Mouse (Mus musculus) liver, embryonic 12.5 days (tissue): ENCODE results near the gene Cep85l. TPM values are rescaled to one million over a fixed set of nuclear protein-coding genes. Genes with fewer than 3 reads are reported as not detected.

Experiments used
- ATAC-seq: fragments of 200-750 bp; cut with Nextera tagmentation; 2 replicates; pipeline ENCODE4 v1.8.0; 2017; ENCODE audit warnings: moderate number of reproducible peaks, mild to moderate bottlenecking, moderate library complexity
- H3K27ac ChIP-seq: fragments of 300-500 bp; sonication (generic); 2 replicates; pipeline ENCODE4 v1.5.1; 2016; ENCODE audit warnings: mild to moderate bottlenecking
- H3K27me3 ChIP-seq: fragments of 300-500 bp; sonication (generic); replicated peaks from 2 replicates; pipeline ENCODE4 v1.6.1; 2016; ENCODE audit warnings: mild to moderate bottlenecking, moderate library complexity
- H3K36me3 ChIP-seq: fragments of 300-500 bp; sonication (generic); 2 replicates; pipeline ENCODE4 v1.6.1; 2016; ENCODE audit warnings: mild to moderate bottlenecking, moderate library complexity
- H3K4me1 ChIP-seq: fragments of 300-500 bp; sonication (generic); 2 replicates; pipeline ENCODE4 v1.6.1; 2016
- H3K4me2 ChIP-seq: fragments of 300-500 bp; sonication (generic); 2 replicates; pipeline ENCODE4 v1.6.1; 2016; ENCODE audit warnings: mild to moderate bottlenecking, moderate library complexity
- H3K4me3 ChIP-seq: fragments of 300-500 bp; sonication (generic); 2 replicates; pipeline ENCODE4 v1.5.1; 2016; ENCODE audit warnings: mild to moderate bottlenecking, moderate library complexity
- H3K9ac ChIP-seq: fragments of 300-500 bp; sonication (generic); 2 replicates; pipeline ENCODE4 v1.6.1; 2016; ENCODE audit warnings: mild to moderate bottlenecking, moderate library complexity
- H3K9me3 ChIP-seq: fragments of 300-500 bp; sonication (generic); replicated peaks from 2 replicates; pipeline ENCODE4 v1.6.1; 2016; ENCODE audit warnings: mild to moderate bottlenecking, moderate library complexity
- WGBS: fragments of 180-500 bp; shearing (Covaris S2); methylation state at CpG from one replicate; pipeline ENCODE4 v1.1.7; 2016; ENCODE audit not compliant: insufficient replicate concordance; 5-methylcytosine and 5-hydroxymethylcytosine counted together
- polyA plus RNA-seq: library from polyadenylated mRNA; unstranded; fragments of >200 nt; fragmentation: Nextera tagmentation; extraction: Ambion mirVana; gene quantifications from 2 replicates; pipeline ENCODE4 v1.2.1, GENCODE M21; 2016

Gene Cep85l
- polyA plus RNA-seq: 2.4 and 2.5 TPM in 2 replicates

- 0% methylated on average over 29 of the region's 31 CpGs for WGBS
- Histone ChIP-seq H3K27ac (peak within 1 kb of the TSS; percentile 89), H3K36me3 (no peaks in the 10 kb centered on the region), H3K4me3 (peak within 1 kb of the TSS; percentile 85), H3K9me3 (no peaks in the 10 kb centered on the region), H3K4me2 (peak within 1 kb of the TSS; percentile 98), H3K4me1 (peaks cover 23% of the 10 kb centered on the region), H3K27me3 (no peaks in the 10 kb centered on the region), H3K9ac (peak within 1 kb of the TSS; percentile 91)
- peak; percentile 97 for ATAC-seq
Observed at GRCm38 (mm10) chr10:53379709-53380106, at the start of gene Cep85l. Cep85l (minus strand) TSS chr10:53379947.

- ATAC-seq: no peak
Observed at GRCm38 (mm10) chr10:53428695-53429447, 49.1 kb upstream of the Cep85l start.

GRCm38 (mm10) chr10:53426524-53426923, 46.8 kb upstream of the Cep85l start:
- no peaks in the 10 kb centered on the region for H3K9me3 ChIP-seq
- no peak overlapping the region for H3K9ac ChIP-seq
- ATAC-seq: peak; percentile 84
- H3K36me3 ChIP-seq: no peaks in the 10 kb centered on the region
- H3K4me3 ChIP-seq: no peak overlapping the region
- peak overlapping the region; percentile 68 for H3K27ac ChIP-seq
- H3K4me2 ChIP-seq: peak overlapping the region; percentile 37; the same call in 1 of the 2 replicates
- peaks cover 27% of the 10 kb centered on the region for H3K4me1 ChIP-seq
- H3K27me3 ChIP-seq: no peaks in the 10 kb centered on the region
- WGBS: 40% methylated on average over 2 of the region's 2 CpGs

More at GRCm38 (mm10) chr10:53428695-53429447, 49.1 kb upstream of the Cep85l start:
- Histone ChIP-seq H3K36me3 (no peaks in the 10 kb centered on the region), H3K4me1 (peaks cover 25% of the 10 kb centered on the region), H3K4me2 (no peak overlapping the region), H3K27me3 (no peaks in the 10 kb centered on the region), H3K9ac (no peak overlapping the region), H3K9me3 (no peaks in the 10 kb centered on the region), H3K4me3 (no peak overlapping the region), H3K27ac (no peak overlapping the region)
- 56% methylated on average over 7 of the region's 7 CpGs for WGBS

GRCm38 (mm10) chr10:53423091-53423490, 43.3 kb upstream of the Cep85l start:
- Histone ChIP-seq H3K9me3 (0 out of 2 replicates have a peak, but pooled peaks cover 2% of the 10 kb centered on the region), H3K4me2 (no peak overlapping the region), H3K27ac (no peak overlapping the region), H3K9ac (no peak overlapping the region), H3K4me1 (peaks cover 34% of the 10 kb centered on the region), H3K4me3 (no peak overlapping the region), H3K36me3 (no peaks in the 10 kb centered on the region), H3K27me3 (no peaks in the 10 kb centered on the region)
- ATAC-seq: no peak
- WGBS: 89% methylated on average over 1 of the region's 1 CpGs

GRCm38 (mm10) chr10:53422206-53422605, 42.5 kb upstream of the Cep85l start:
- no peaks in the 10 kb centered on the region for H3K27me3 ChIP-seq
- no peak for ATAC-seq
- 13% methylated on average over 1 of the region's 1 CpGs for WGBS
- H3K27ac ChIP-seq: no peak overlapping the region
- no peak overlapping the region for H3K9ac ChIP-seq
- H3K4me3 ChIP-seq: no peak overlapping the region
- no peak overlapping the region for H3K4me2 ChIP-seq
- H3K4me1 ChIP-seq: peaks cover 34% of the 10 kb centered on the region
- no peaks in the 10 kb centered on the region for H3K36me3 ChIP-seq
- 0 out of 2 replicates have a peak, but pooled peaks cover 3% of the 10 kb centered on the region for H3K9me3 ChIP-seq

- Histone ChIP-seq H3K4me2 (no peak overlapping the region), H3K36me3 (no peaks in the 10 kb centered on the region), H3K27ac (no peak overlapping the region), H3K9ac (no peak overlapping the region), H3K9me3 (0 out of 2 replicates have a peak, but pooled peaks cover 3% of the 10 kb centered on the region), H3K27me3 (no peaks in the 10 kb centered on the region), H3K4me1 (peaks cover 34% of the 10 kb centered on the region), H3K4me3 (no peak overlapping the region)
- ATAC-seq: no peak
- 28% methylated on average over 6 of the region's 6 CpGs for WGBS
Observed at GRCm38 (mm10) chr10:53421613-53422012, 41.9 kb upstream of the Cep85l start.

- Histone ChIP-seq H3K4me1 (peaks cover 25% of the 10 kb centered on the region), H3K27ac (no peak overlapping the region), H3K9me3 (0 out of 2 replicates have a peak, but pooled peaks cover 3% of the 10 kb centered on the region), H3K4me3 (no peak overlapping the region), H3K4me2 (no peak overlapping the region), H3K9ac (no peak overlapping the region), H3K27me3 (no peaks in the 10 kb centered on the region), H3K36me3 (no peaks in the 10 kb centered on the region)
- ATAC-seq: no peak
Observed at GRCm38 (mm10) chr10:53420069-53420468, 40.3 kb upstream of the Cep85l start.

GRCm38 (mm10) chr10:53419139-53419935, 39.6 kb upstream of the Cep85l start:
- no peak for ATAC-seq
- Histone ChIP-seq H3K36me3 (no peaks in the 10 kb centered on the region), H3K27ac (no peak overlapping the region), H3K4me1 (peaks cover 24% of the 10 kb centered on the region), H3K9me3 (0 out of 2 replicates have a peak, but pooled peaks cover 3% of the 10 kb centered on the region), H3K4me3 (no peak overlapping the region), H3K9ac (no peak overlapping the region), H3K4me2 (no peak overlapping the region), H3K27me3 (no peaks in the 10 kb centered on the region)
- 56% methylated on average over 4 of the region's 4 CpGs for WGBS

- Histone ChIP-seq H3K27me3 (no peaks in the 10 kb centered on the region), H3K9me3 (0 out of 2 replicates have a peak, but pooled peaks cover 3% of the 10 kb centered on the region), H3K9ac (no peak overlapping the region), H3K27ac (no peak overlapping the region), H3K4me3 (no peak overlapping the region), H3K4me1 (peaks cover 17% of the 10 kb centered on the region), H3K4me2 (no peak overlapping the region), H3K36me3 (no peaks in the 10 kb centered on the region)
- 35% methylated on average over 2 of the region's 2 CpGs for WGBS
- ATAC-seq: no peak
Observed at GRCm38 (mm10) chr10:53417015-53417414, 37.3 kb upstream of the Cep85l start.

- 65% methylated on average over 9 of the region's 9 CpGs for WGBS
- 0 out of 2 replicates have a peak, but pooled peaks cover 3% of the 10 kb centered on the region for H3K9me3 ChIP-seq
- no peak overlapping the region for H3K4me2 ChIP-seq
- no peak for ATAC-seq
- H3K4me3 ChIP-seq: no peak overlapping the region
- no peaks in the 10 kb centered on the region for H3K27me3 ChIP-seq
- no peaks in the 10 kb centered on the region for H3K36me3 ChIP-seq
- H3K27ac ChIP-seq: no peak overlapping the region
- peaks cover 9% of the 10 kb centered on the region for H3K4me1 ChIP-seq
- H3K9ac ChIP-seq: no peak overlapping the region
Observed at GRCm38 (mm10) chr10:53416152-53416712, 36.5 kb upstream of the Cep85l start.

GRCm38 (mm10) chr10:53415252-53415651, 35.5 kb upstream of the Cep85l start:
- Histone ChIP-seq H3K4me2 (no peak overlapping the region), H3K4me3 (no peak overlapping the region), H3K27ac (no peak overlapping the region), H3K36me3 (no peaks in the 10 kb centered on the region), H3K9me3 (0 out of 2 replicates have a peak, but pooled peaks cover 3% of the 10 kb centered on the region), H3K4me1 (peaks cover 5% of the 10 kb centered on the region), H3K27me3 (no peaks in the 10 kb centered on the region), H3K9ac (no peak overlapping the region)
- no peak for ATAC-seq
- WGBS: 74% methylated on average over 9 of the region's 9 CpGs
